Mouse (Mus musculus): ENCODE results near the gene Cxcl13. TPM values are rescaled to one million over a fixed set of nuclear protein-coding genes. Genes with fewer than 3 reads are reported as not detected.

Gene Cxcl13
- polyA plus RNA-seq, 1 experiment from 2014 or later: not detected

DNA sequence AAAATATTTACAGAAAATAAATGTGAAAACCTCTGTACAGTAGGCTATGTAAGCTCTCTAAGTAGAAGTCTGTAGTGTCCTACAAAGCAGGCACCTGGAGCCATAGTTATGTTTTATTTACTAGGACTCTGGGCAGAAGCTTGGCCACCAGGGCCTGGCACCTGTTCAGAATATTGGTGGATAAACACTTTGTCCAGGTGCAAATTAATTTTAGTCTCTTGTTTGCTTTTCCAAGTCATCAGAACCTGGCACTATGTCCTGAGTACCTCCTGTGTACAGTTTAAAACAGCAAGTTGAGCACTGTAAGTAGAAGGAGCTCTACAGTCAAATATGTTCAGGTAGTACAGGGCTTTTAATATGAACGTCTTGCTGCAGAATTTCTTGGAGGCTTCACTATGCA lies 52.3 kb downstream of the Cxcl13 start:
- no peak for DNase-seq (ENCODE audit: low spot score, missing footprints)
- Histone ChIP-seq H3K4me3 (ENCODE audit: low read depth, low read length) (no peak overlapping the region), H3K4me1 (ENCODE audit: control insufficient read depth, insufficient read depth, low read length) (no peaks in the 10 kb centered on the region), H3K9me3 (ENCODE audit: control insufficient read depth, low read length) (no peaks in the 10 kb centered on the region), H3K4me2 (no peak overlapping the region), H3K36me3 (ENCODE audit: control insufficient read depth, insufficient read depth, low read length) (no peaks in the 10 kb centered on the region), H3K27ac (ENCODE audit: low read depth, low read length) (no peak overlapping the region), H3K9ac (ENCODE audit: low read length) (no peak overlapping the region), H3K27me3 (ENCODE audit: control insufficient read depth, insufficient read depth, low read length) (no peaks in the 10 kb centered on the region)
- 69% methylated on average over 1 of the region's 1 CpGs for whole genome bisulfite sequencing
- ATAC-seq (ENCODE audit: low FRiP score): no peak

Other genes with a start within 250 kb of the Cxcl13 start
- gene Gm7978, start 220.8 kb upstream of the Cxcl13 start, polyA plus RNA-seq (2014; fragmentation: Nextera tagmentation; extraction: Ambion mirVana): not detected in 2 replicates
- not detected in 2 replicates for gene Gm7982, start 214.9 kb upstream of the Cxcl13 start, polyA plus RNA-seq (2014; fragmentation: Nextera tagmentation; extraction: Ambion mirVana)
- gene E330014E10Rik, start 181.0 kb upstream of the Cxcl13 start, polyA plus RNA-seq (2014; fragmentation: Nextera tagmentation; extraction: Ambion mirVana): not detected in 2 replicates
- 9.1 and 10.6 TPM in 2 replicates for gene Cnot6l, start 207.2 kb downstream of the Cxcl13 start, polyA plus RNA-seq (2014; fragmentation: Nextera tagmentation; extraction: Ambion mirVana)

Data from midbrain, embryonic 11.5 days (tissue).